Mouse (Mus musculus): Measurements from ENCODE around the gene Bdkrb1. TPM values are rescaled to one million over a fixed set of nuclear protein-coding genes. Genes with fewer than 3 reads are reported as not detected.

Bdkrb1 gene
- polyA plus RNA-seq (2014; fragmentation: Nextera tagmentation; extraction: Ambion mirVana), result 0.39 TPM in 1 of 2 replicates, not detected in the other

GRCm38 (mm10) chr12:105602581-105603210, at the start of gene Bdkrb1:
Bdkrb1 (plus strand) TSS chr12:105603085.
- Histone ChIP-seq H3K36me3 (ENCODE audit: control insufficient read depth, insufficient read depth, low read length) (no peaks in the 10 kb centered on the region), H3K4me1 (ENCODE audit: control insufficient read depth, insufficient read depth, low read length) (no peaks in the 10 kb centered on the region), H3K9ac (replicated peaks; ENCODE audit: low read depth, low read length) (no peak within 1 kb of the TSS), H3K9me3 (ENCODE audit: control insufficient read depth, low read length) (no peaks in the 10 kb centered on the region), H3K27me3 (ENCODE audit: control insufficient read depth, insufficient read depth, low read length) (no peaks in the 10 kb centered on the region), H3K27ac (ENCODE audit: low read depth, low read length) (no peak within 1 kb of the TSS), H3K4me3 (ENCODE audit: low read depth, low read length) (no peak within 1 kb of the TSS), H3K4me2 (ENCODE audit: low read depth, low read length) (no peak within 1 kb of the TSS)
- WGBS, result 88% methylated on average over 11 of the region's 11 CpGs
- ATAC-seq (ENCODE audit: low read depth), result no peak

GRCm38 (mm10) chr12:105554151-105554772, 48.6 kb upstream of the Bdkrb1 start:
- no peaks in the 10 kb centered on the region for H3K36me3 ChIP-seq (ENCODE audit: control insufficient read depth, insufficient read depth, low read length)
- no peaks in the 10 kb centered on the region for H3K9me3 ChIP-seq (ENCODE audit: control insufficient read depth, low read length)
- no peak overlapping the region for H3K4me2 ChIP-seq (ENCODE audit: low read depth, low read length)
- H3K4me1 ChIP-seq (ENCODE audit: control insufficient read depth, insufficient read depth, low read length), result no peaks in the 10 kb centered on the region
- no peaks in the 10 kb centered on the region for H3K27me3 ChIP-seq (ENCODE audit: control insufficient read depth, insufficient read depth, low read length)
- H3K4me3 ChIP-seq (ENCODE audit: low read depth, low read length), result no peak overlapping the region
- H3K27ac ChIP-seq (ENCODE audit: low read depth, low read length), result no peak overlapping the region
- no peak overlapping the region for H3K9ac ChIP-seq (replicated peaks; ENCODE audit: low read depth, low read length)
- 79% methylated on average over 8 of the region's 8 CpGs for WGBS
- ATAC-seq (ENCODE audit: low read depth), result no peak

GRCm38 (mm10) chr12:105555172-105555571, 47.7 kb upstream of the Bdkrb1 start:
- H3K4me1 ChIP-seq (ENCODE audit: control insufficient read depth, insufficient read depth, low read length), result no peaks in the 10 kb centered on the region
- H3K4me2 ChIP-seq (ENCODE audit: low read depth, low read length), result no peak overlapping the region
- H3K4me3 ChIP-seq (ENCODE audit: low read depth, low read length), result no peak overlapping the region
- no peaks in the 10 kb centered on the region for H3K36me3 ChIP-seq (ENCODE audit: control insufficient read depth, insufficient read depth, low read length)
- no peak overlapping the region for H3K9ac ChIP-seq (replicated peaks; ENCODE audit: low read depth, low read length)
- no peak for ATAC-seq (ENCODE audit: low read depth)
- no peaks in the 10 kb centered on the region for H3K27me3 ChIP-seq (ENCODE audit: control insufficient read depth, insufficient read depth, low read length)
- no peaks in the 10 kb centered on the region for H3K9me3 ChIP-seq (ENCODE audit: control insufficient read depth, low read length)
- H3K27ac ChIP-seq (ENCODE audit: low read depth, low read length), result no peak overlapping the region
- WGBS, result 69% methylated on average over 5 of the region's 5 CpGs

- no peak for ATAC-seq (ENCODE audit: low read depth)
- Histone ChIP-seq H3K27me3 (ENCODE audit: control insufficient read depth, insufficient read depth, low read length) (no peaks in the 10 kb centered on the region; the same call in 1 of the 2 replicates), H3K4me3 (ENCODE audit: low read depth, low read length) (no peak overlapping the region), H3K4me1 (ENCODE audit: control insufficient read depth, insufficient read depth, low read length) (no peaks in the 10 kb centered on the region; the same call in 1 of the 2 replicates), H3K4me2 (ENCODE audit: low read depth, low read length) (no peak overlapping the region), H3K36me3 (ENCODE audit: control insufficient read depth, insufficient read depth, low read length) (no peaks in the 10 kb centered on the region), H3K27ac (ENCODE audit: low read depth, low read length) (no peak overlapping the region), H3K9me3 (ENCODE audit: control insufficient read depth, low read length) (no peaks in the 10 kb centered on the region), H3K9ac (replicated peaks; ENCODE audit: low read depth, low read length) (no peak overlapping the region)
- WGBS, result 67% methylated on average over 7 of the region's 7 CpGs
These were observed 45.5 kb upstream of the Bdkrb1 start for GRCm38 (mm10) chr12:105557250-105557925.

- WGBS, result 54% methylated on average over 8 of the region's 8 CpGs
- peaks cover 4% of the 10 kb centered on the region; the same call in 1 of the 2 replicates for H3K27me3 ChIP-seq (ENCODE audit: control insufficient read depth, insufficient read depth, low read length)
- ATAC-seq (ENCODE audit: low read depth), result peak; percentile 15; the same call in 1 of the 2 replicates
These were observed 41.8 kb upstream of the Bdkrb1 start for GRCm38 (mm10) chr12:105561007-105561534.

GRCm38 (mm10) chr12:105562056-105562820, 40.6 kb upstream of the Bdkrb1 start:
- WGBS, result 43% methylated on average over 8 of the region's 8 CpGs
- H3K9ac ChIP-seq (replicated peaks; ENCODE audit: low read depth, low read length), result no peak overlapping the region
- H3K27me3 ChIP-seq (ENCODE audit: control insufficient read depth, insufficient read depth, low read length), result peaks cover 4% of the 10 kb centered on the region; the same call in 1 of the 2 replicates

More at GRCm38 (mm10) chr12:105561007-105561534, 41.8 kb upstream of the Bdkrb1 start:
- Histone ChIP-seq H3K9ac (replicated peaks; ENCODE audit: low read depth, low read length) (no peak overlapping the region), H3K4me1 (ENCODE audit: control insufficient read depth, insufficient read depth, low read length) (peaks cover 12% of the 10 kb centered on the region; the same call in 1 of the 2 replicates), H3K4me3 (ENCODE audit: low read depth, low read length) (no peak overlapping the region), H3K36me3 (ENCODE audit: control insufficient read depth, insufficient read depth, low read length) (no peaks in the 10 kb centered on the region), H3K9me3 (ENCODE audit: control insufficient read depth, low read length) (no peaks in the 10 kb centered on the region), H3K27ac (ENCODE audit: low read depth, low read length) (no peak overlapping the region), H3K4me2 (ENCODE audit: low read depth, low read length) (no peak overlapping the region)

GRCm38 (mm10) chr12:105562936-105563680, 39.8 kb upstream of the Bdkrb1 start, which contains the start of gene Bdkrb2:
Bdkrb2 (plus strand) TSS chr12:105563226.
- peak within 1 kb of the TSS; percentile 56 for H3K4me2 ChIP-seq (ENCODE audit: low read depth, low read length)
- WGBS, result 3% methylated on average over 25 of the region's 25 CpGs
- peak within 1 kb of the TSS; percentile 16; the same call in 1 of the 2 replicates for H3K9ac ChIP-seq (replicated peaks; ENCODE audit: low read depth, low read length)
- H3K4me1 ChIP-seq (ENCODE audit: control insufficient read depth, insufficient read depth, low read length), result peaks cover 12% of the 10 kb centered on the region; the same call in 1 of the 2 replicates
- peak within 1 kb of the TSS; percentile 18 for H3K4me3 ChIP-seq (ENCODE audit: low read depth, low read length)
- H3K27ac ChIP-seq (ENCODE audit: low read depth, low read length), result no peak within 1 kb of the TSS
- ATAC-seq (ENCODE audit: low read depth), result peak; percentile 44
- peaks cover 4% of the 10 kb centered on the region; the same call in 1 of the 2 replicates for H3K27me3 ChIP-seq (ENCODE audit: control insufficient read depth, insufficient read depth, low read length)
- H3K9me3 ChIP-seq (ENCODE audit: control insufficient read depth, low read length), result no peaks in the 10 kb centered on the region
- H3K36me3 ChIP-seq (ENCODE audit: control insufficient read depth, insufficient read depth, low read length), result no peaks in the 10 kb centered on the region

More at GRCm38 (mm10) chr12:105562056-105562820, 40.6 kb upstream of the Bdkrb1 start:
- H3K4me2 ChIP-seq (ENCODE audit: low read depth, low read length), result peak overlapping the region; percentile 56
- no peak overlapping the region for H3K4me3 ChIP-seq (ENCODE audit: low read depth, low read length)
- H3K4me1 ChIP-seq (ENCODE audit: control insufficient read depth, insufficient read depth, low read length), result peaks cover 12% of the 10 kb centered on the region; the same call in 1 of the 2 replicates
- H3K36me3 ChIP-seq (ENCODE audit: control insufficient read depth, insufficient read depth, low read length), result no peaks in the 10 kb centered on the region
- no peaks in the 10 kb centered on the region for H3K9me3 ChIP-seq (ENCODE audit: control insufficient read depth, low read length)
- no peak for ATAC-seq (ENCODE audit: low read depth)
- no peak overlapping the region for H3K27ac ChIP-seq (ENCODE audit: low read depth, low read length)
